Mouse (Mus musculus): ENCODE data around the gene Ano2.

The Ano2 gene

GRCm38 (mm10) chr6:125914446-125914845 lies 224.2 kb downstream of the Ano2 start:
- no peak for DNase-seq (ENCODE audit: low read depth, low spot score)

- DNase-seq (ENCODE audit: low read depth, low spot score): no peak
Observed at GRCm38 (mm10) chr6:125922746-125923145, 232.5 kb downstream of the Ano2 start.

- DNase-seq (ENCODE audit: low read depth, low spot score): no peak
Observed at GRCm38 (mm10) chr6:125924979-125925378, 234.8 kb downstream of the Ano2 start.

- DNase-seq (ENCODE audit: low read depth, low spot score): no peak
Observed at GRCm38 (mm10) chr6:125925861-125926260, 235.6 kb downstream of the Ano2 start.

GRCm38 (mm10) chr6:125931926-125932325 lies 241.7 kb downstream of the Ano2 start:
- no peak for DNase-seq (ENCODE audit: low read depth, low spot score)

- no peak for DNase-seq (ENCODE audit: low read depth, low spot score)
Observed at GRCm38 (mm10) chr6:125954965-125955364, 264.7 kb downstream of the Ano2 start.

- no peak for DNase-seq (ENCODE audit: low read depth, low spot score)
Observed at GRCm38 (mm10) chr6:125973551-125973950, 283.3 kb downstream of the Ano2 start.

GRCm38 (mm10) chr6:125975788-125976465 lies 285.7 kb downstream of the Ano2 start:
- no peak for DNase-seq (ENCODE audit: low read depth, low spot score)

GRCm38 (mm10) chr6:125979601-125980000 lies 289.4 kb downstream of the Ano2 start:
- DNase-seq (ENCODE audit: low read depth, low spot score): no peak

- no peak for DNase-seq (ENCODE audit: low read depth, low spot score)
Observed at GRCm38 (mm10) chr6:125984050-125984449, 293.8 kb downstream of the Ano2 start.

- no peak for DNase-seq (ENCODE audit: low read depth, low spot score)
Observed at GRCm38 (mm10) chr6:125992731-125993130, 302.5 kb downstream of the Ano2 start.

GRCm38 (mm10) chr6:126001797-126002196 lies 311.6 kb downstream of the Ano2 start:
- no peak for DNase-seq (ENCODE audit: low read depth, low spot score)

- no peak for DNase-seq (ENCODE audit: low read depth, low spot score)
Observed at GRCm38 (mm10) chr6:126003002-126003742, 313.0 kb downstream of the Ano2 start.

- DNase-seq (ENCODE audit: low read depth, low spot score): no peak
Observed at GRCm38 (mm10) chr6:126006647-126007046, 316.4 kb downstream of the Ano2 start.

GRCm38 (mm10) chr6:126009083-126009482 lies 318.9 kb downstream of the Ano2 start:
- no peak for DNase-seq (ENCODE audit: low read depth, low spot score)

- DNase-seq (ENCODE audit: low read depth, low spot score): no peak
Observed at GRCm38 (mm10) chr6:126016991-126017390, 326.8 kb downstream of the Ano2 start.

- no peak for DNase-seq (ENCODE audit: low read depth, low spot score)
Observed at GRCm38 (mm10) chr6:126018411-126018810, 328.2 kb downstream of the Ano2 start.

GRCm38 (mm10) chr6:126033693-126034402 lies 343.6 kb downstream of the Ano2 start:
- DNase-seq (ENCODE audit: low read depth, low spot score): no peak

GRCm38 (mm10) chr6:126034403-126034724 lies 344.1 kb downstream of the Ano2 start:
- DNase-seq (ENCODE audit: low read depth, low spot score): no peak

- no peak for DNase-seq (ENCODE audit: low read depth, low spot score)
Observed at GRCm38 (mm10) chr6:126034728-126035127, 344.5 kb downstream of the Ano2 start.

- no peak for DNase-seq (ENCODE audit: low read depth, low spot score)
Observed at GRCm38 (mm10) chr6:126035621-126036020, 345.4 kb downstream of the Ano2 start.

GRCm38 (mm10) chr6:126045931-126046330 lies 355.7 kb downstream of the Ano2 start:
- no peak for DNase-seq (ENCODE audit: low read depth, low spot score)

GRCm38 (mm10) chr6:126048206-126048605 lies 358.0 kb downstream of the Ano2 start:
- no peak for DNase-seq (ENCODE audit: low read depth, low spot score)
